Mouse (Mus musculus): Measurements from ENCODE around the gene Usp44. TPM values are rescaled to one million over a fixed set of nuclear protein-coding genes. Genes with fewer than 3 reads are reported as not detected.

Gene Usp44
- total RNA-seq, 2 experiments from 2014 or later, result not detected

Other genes starting within 250 kb of the Usp44 start
- gene Snrpf, start 241.8 kb upstream of the Usp44 start, total RNA-seq (2015), result 89.2 and 95.8 TPM in 2 replicates
- gene Snrpf, start 241.8 kb upstream of the Usp44 start, total RNA-seq (2017), result 127 and 139 TPM in 2 replicates
- gene Ntn4, start 190.9 kb upstream of the Usp44 start, total RNA-seq (2015), result 0.66 and 0.76 TPM in 2 replicates
- 0.18 and 0.57 TPM in 2 replicates for gene Ntn4, start 190.9 kb upstream of the Usp44 start, total RNA-seq (2017)
- 158 and 172 TPM in 2 replicates for gene Metap2, start 65.5 kb downstream of the Usp44 start, total RNA-seq (2015)
- 132 and 146 TPM in 2 replicates for gene Metap2, start 65.5 kb downstream of the Usp44 start, total RNA-seq (2017)
- 3.8 and 5.0 TPM in 2 replicates for gene Vezt, start 204.3 kb downstream of the Usp44 start, total RNA-seq (2015)
- 6.6 and 7.7 TPM in 2 replicates for gene Vezt, start 204.3 kb downstream of the Usp44 start, total RNA-seq (2017)
- gene Fgd6, start 204.4 kb downstream of the Usp44 start, total RNA-seq (2015), result 1.4 and 1.8 TPM in 2 replicates
- 1.1 and 1.5 TPM in 2 replicates for gene Fgd6, start 204.4 kb downstream of the Usp44 start, total RNA-seq (2017)